Mouse (Mus musculus) CD4-positive naive resting alpha-beta T cell, adult 57 days (primary cell): Measurements from ENCODE around the gene Gm7298. TPM values are rescaled to one million over a fixed set of nuclear protein-coding genes. Genes with fewer than 3 reads are reported as not detected.

ENCODE experiments used
- total RNA-seq: library from RNA; stranded (reverse); gene quantifications from one replicate; pipeline ENCODE4 v1.2.4, GENCODE M21; 2023

The Gm7298 gene
- not detected for total RNA-seq

DNA sequence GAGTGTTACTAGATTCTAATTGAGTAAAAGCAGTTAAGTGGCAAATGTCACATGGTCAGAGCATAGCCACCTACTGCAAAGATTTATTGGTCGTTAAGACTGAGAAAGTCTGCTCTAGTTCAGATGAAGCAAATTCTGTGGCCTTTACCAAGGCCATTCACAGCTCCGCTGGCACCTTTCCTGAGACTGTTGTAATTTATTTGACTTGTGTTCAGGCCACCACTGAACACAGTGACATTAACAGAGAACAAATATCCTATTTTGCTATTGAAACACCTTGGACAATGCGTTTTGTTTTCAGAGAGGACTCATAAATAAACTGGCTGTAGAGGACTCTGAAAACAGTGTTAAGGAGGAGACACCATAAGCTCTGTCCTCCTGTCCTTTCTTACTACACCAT is at the start of gene Gm7298:
Gene Gm7298 (plus strand): TSS at position 301 of the 400 bp plus-strand sequence.

DNA sequence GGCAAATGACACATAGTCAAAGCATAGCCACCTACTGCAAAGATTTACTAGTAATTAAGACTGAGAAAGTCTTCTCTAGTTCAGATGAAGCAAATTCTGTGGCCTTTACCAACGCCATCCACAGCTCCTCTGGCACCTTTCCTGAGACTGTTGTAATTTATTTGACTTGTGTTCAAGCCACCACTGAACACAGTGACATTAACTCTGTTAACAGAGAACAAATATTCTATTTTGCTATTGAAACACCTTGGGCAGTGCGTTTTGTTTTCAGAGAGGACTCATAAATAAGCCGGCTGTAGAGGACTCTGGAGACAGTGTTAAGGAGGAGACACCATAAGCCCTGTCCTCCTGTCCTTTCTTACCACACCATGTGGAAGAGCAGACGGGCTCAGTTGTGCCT is 105.5 kb downstream of the Gm7298 start, which contains the start of gene Mug1:
Gene Mug1 (plus strand): TSS at position 271 of the 400 bp plus-strand sequence.

Other genes starting within 250 kb of the Gm7298 start
- not detected for gene A2m, start 97.6 kb upstream of the Gm7298 start, total RNA-seq
- gene Mug1, start 105.6 kb downstream of the Gm7298 start, total RNA-seq, result not detected